Mouse (Mus musculus) lung, postnatal 0 days (tissue): Measurements from ENCODE around the gene Sec14l3. TPM values are rescaled to one million over a fixed set of nuclear protein-coding genes. Genes with fewer than 3 reads are reported as not detected.
A peak's percentile ranks its signal among the peaks of the same experiment; 100 is the strongest.
"Not testable (repeated sequence)": the region's sequence is repeated elsewhere in the genome, so short reads cannot be mapped to it uniquely, and the experiment has no call there.

Experiments
- ATAC-seq: fragments of 200-750 bp; cut with Nextera tagmentation; 2 replicates; pipeline ENCODE4 v1.8.0; 2017; ENCODE audit warnings: moderate library complexity
- DNase-seq: peaks from one replicate; pipeline ENCODE4 v3.0.0-alpha.2; 2016; ENCODE audit warnings: low spot score
- H3K27ac ChIP-seq: fragments of 300-500 bp; sonication (generic); 2 replicates; pipeline ENCODE4 v1.5.1; 2014; ENCODE audit warnings: antibody characterized with exemption, mild to moderate bottlenecking, low read length, mixed read lengths
- H3K27me3 ChIP-seq: fragments of 300-500 bp; sonication (generic); replicated peaks from 2 replicates; pipeline ENCODE4 v1.6.1; 2014; ENCODE audit warnings: low read length, mixed read lengths; ENCODE audit not compliant: insufficient read depth
- H3K36me3 ChIP-seq: fragments of 300-500 bp; sonication (generic); 2 replicates; pipeline ENCODE4 v1.6.1; 2014; ENCODE audit warnings: low read length, mixed read lengths; ENCODE audit not compliant: insufficient read depth
- H3K4me1 ChIP-seq: fragments of 300-500 bp; sonication (generic); 2 replicates; pipeline ENCODE4 v1.6.1; 2014; ENCODE audit warnings: antibody characterized with exemption, low read depth, low read length, mixed read lengths; ENCODE audit not compliant: insufficient read depth
- H3K4me2 ChIP-seq: fragments of 300-500 bp; sonication (generic); replicated peaks from 2 replicates; pipeline ENCODE4 v1.6.1; 2014; ENCODE audit warnings: low read depth, mild to moderate bottlenecking, low read length, moderate library complexity, mixed read lengths
- H3K4me3 ChIP-seq: fragments of 300-500 bp; sonication (generic); 2 replicates; pipeline ENCODE4 v1.5.1; 2014; ENCODE audit warnings: low read depth, low read length
- H3K9ac ChIP-seq: fragments of 300-500 bp; sonication (generic); replicated peaks from 2 replicates; pipeline ENCODE4 v1.6.1; 2014; ENCODE audit warnings: low read depth, mild to moderate bottlenecking
- H3K9me3 ChIP-seq: fragments of 300-500 bp; sonication (generic); 2 replicates; pipeline ENCODE4 v1.6.1; 2016; ENCODE audit warnings: low read length, mixed read lengths
- CTCF ChIP-seq: IDR thresholded peaks from 2 replicates; pipeline ENCODE4 v1.5.1; 2016; ENCODE audit warnings: antibody characterized with exemption, mild to moderate bottlenecking
- EP300 ChIP-seq: IDR thresholded peaks from 2 replicates; pipeline ENCODE4 v1.6.1; 2016; ENCODE audit warnings: antibody characterized with exemption, mild to moderate bottlenecking, control low read depth
- whole genome bisulfite sequencing: fragments of 180-500 bp; shearing (Covaris S2); extraction: QIAGEN DNeasy Blood & Tissue Kit; methylation state at CpG from one replicate; pipeline ENCODE4 v1.1.7; 2014; 5-methylcytosine and 5-hydroxymethylcytosine counted together
- polyA plus RNA-seq: library from polyadenylated mRNA; unstranded; fragments of >200 nt; fragmentation: Nextera tagmentation; extraction: Ambion mirVana; gene quantifications from 2 replicates; pipeline ENCODE4 v1.2.1, GENCODE M21; 2015

Sec14l3 gene
- 529 and 716 TPM in 2 replicates for polyA plus RNA-seq

- Histone ChIP-seq H3K27me3 (no peaks in the 10 kb centered on the region), H3K4me2 (peak within 1 kb of the TSS; percentile 44), H3K36me3 (no peaks in the 10 kb centered on the region), H3K27ac (peak within 1 kb of the TSS; percentile 89), H3K9ac (peak within 1 kb of the TSS; percentile 46), H3K4me1 (peaks cover 16% of the 10 kb centered on the region; the same call in 1 of the 2 replicates), H3K9me3 (no peaks in the 10 kb centered on the region), H3K4me3 (peak within 1 kb of the TSS; percentile 28)
- peak; percentile 88 for DNase-seq
- WGBS: 43% methylated on average over 5 of the region's 5 CpGs
- peak; percentile 81 for TF ChIP-seq EP300
- TF ChIP-seq CTCF: no peak
- ATAC-seq: peak; percentile 60
Observed at GRCm38 (mm10) chr11:4064627-4065122, at the start of gene Sec14l3. Gene Sec14l3 (plus strand): TSS chr11:4064841.

- H3K36me3 ChIP-seq, H3K27me3 ChIP-seq, H3K4me3 ChIP-seq, H3K9me3 ChIP-seq, H3K4me2 ChIP-seq, ATAC-seq, H3K9ac ChIP-seq, H3K4me1 ChIP-seq, H3K27ac ChIP-seq, DNase-seq: not testable (repeated sequence)
- WGBS: 78% methylated on average over 14 of the region's 14 CpGs
Observed at GRCm38 (mm10) chr11:4015796-4016195, 48.8 kb upstream of the Sec14l3 start.

GRCm38 (mm10) chr11:4022111-4022510 lies 42.5 kb upstream of the Sec14l3 start:
- not testable (repeated sequence) for H3K9me3 ChIP-seq, H3K4me3 ChIP-seq, ATAC-seq, H3K4me2 ChIP-seq, H3K27ac ChIP-seq, H3K9ac ChIP-seq, H3K4me1 ChIP-seq, DNase-seq, H3K36me3 ChIP-seq, H3K27me3 ChIP-seq
- WGBS: 76% methylated on average over 13 of the region's 13 CpGs

DNA sequence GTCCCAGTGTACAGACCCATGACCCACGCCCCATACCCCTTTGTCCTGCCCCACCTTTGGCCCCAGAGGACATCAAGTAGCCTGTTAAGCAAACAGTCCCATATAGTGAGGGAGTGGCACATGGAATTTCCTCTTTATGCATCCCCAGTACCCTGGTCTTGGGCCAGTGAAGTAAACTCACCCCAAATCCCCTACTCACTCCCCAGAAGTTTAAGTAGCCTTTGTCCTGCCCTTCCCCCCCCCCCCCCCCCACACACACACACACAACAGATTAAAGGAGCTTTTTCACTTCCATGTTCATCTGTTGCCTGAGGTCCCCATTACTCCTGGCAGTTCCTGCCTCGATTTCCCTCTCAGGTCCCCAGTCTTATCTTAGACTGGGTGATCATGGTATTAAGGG lies 41.3 kb upstream of the Sec14l3 start:
- H3K27ac ChIP-seq: no peak overlapping the region
- no peak overlapping the region for H3K4me2 ChIP-seq
- H3K9me3 ChIP-seq: no peaks in the 10 kb centered on the region
- H3K36me3 ChIP-seq: no peaks in the 10 kb centered on the region
- TF ChIP-seq EP300: no peak
- no peak for TF ChIP-seq CTCF
- 70% methylated on average over 2 of the region's 2 CpGs for WGBS
- no peaks in the 10 kb centered on the region for H3K27me3 ChIP-seq
- no peaks in the 10 kb centered on the region for H3K4me1 ChIP-seq
- no peak for ATAC-seq
- DNase-seq: no peak
- H3K9ac ChIP-seq: no peak overlapping the region
- H3K4me3 ChIP-seq: no peak overlapping the region

DNA sequence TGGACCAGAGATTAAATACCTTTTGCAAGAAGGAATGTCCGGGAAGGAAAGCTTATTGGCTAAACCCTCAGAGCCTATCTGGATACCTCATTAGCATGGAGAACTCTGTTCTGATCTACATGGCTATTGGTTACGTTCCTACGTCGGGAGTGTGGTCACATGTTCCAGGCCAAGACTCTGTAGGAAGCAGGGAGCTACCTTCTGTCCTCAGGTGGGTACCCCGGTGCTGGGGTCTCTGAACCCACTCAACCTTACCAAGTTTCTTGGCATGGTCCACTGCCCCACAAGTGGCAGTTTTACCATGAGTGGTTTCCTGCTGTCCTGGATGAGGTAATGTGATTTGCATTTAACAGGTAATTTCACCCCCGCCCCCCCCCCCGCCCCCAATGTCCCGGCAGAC lies 37.6 kb upstream of the Sec14l3 start:
- H3K9ac ChIP-seq: no peak overlapping the region
- H3K36me3 ChIP-seq: no peaks in the 10 kb centered on the region
- H3K4me2 ChIP-seq: no peak overlapping the region
- H3K4me3 ChIP-seq: no peak overlapping the region
- DNase-seq (no peak), ATAC-seq (no peak)
- no peaks in the 10 kb centered on the region for H3K9me3 ChIP-seq
- WGBS: 66% methylated on average over 8 of the region's 8 CpGs
- no peak overlapping the region for H3K27ac ChIP-seq
- no peaks in the 10 kb centered on the region for H3K4me1 ChIP-seq
- no peaks in the 10 kb centered on the region for H3K27me3 ChIP-seq
- TF ChIP-seq EP300: no peak
- no peak for TF ChIP-seq CTCF

DNA sequence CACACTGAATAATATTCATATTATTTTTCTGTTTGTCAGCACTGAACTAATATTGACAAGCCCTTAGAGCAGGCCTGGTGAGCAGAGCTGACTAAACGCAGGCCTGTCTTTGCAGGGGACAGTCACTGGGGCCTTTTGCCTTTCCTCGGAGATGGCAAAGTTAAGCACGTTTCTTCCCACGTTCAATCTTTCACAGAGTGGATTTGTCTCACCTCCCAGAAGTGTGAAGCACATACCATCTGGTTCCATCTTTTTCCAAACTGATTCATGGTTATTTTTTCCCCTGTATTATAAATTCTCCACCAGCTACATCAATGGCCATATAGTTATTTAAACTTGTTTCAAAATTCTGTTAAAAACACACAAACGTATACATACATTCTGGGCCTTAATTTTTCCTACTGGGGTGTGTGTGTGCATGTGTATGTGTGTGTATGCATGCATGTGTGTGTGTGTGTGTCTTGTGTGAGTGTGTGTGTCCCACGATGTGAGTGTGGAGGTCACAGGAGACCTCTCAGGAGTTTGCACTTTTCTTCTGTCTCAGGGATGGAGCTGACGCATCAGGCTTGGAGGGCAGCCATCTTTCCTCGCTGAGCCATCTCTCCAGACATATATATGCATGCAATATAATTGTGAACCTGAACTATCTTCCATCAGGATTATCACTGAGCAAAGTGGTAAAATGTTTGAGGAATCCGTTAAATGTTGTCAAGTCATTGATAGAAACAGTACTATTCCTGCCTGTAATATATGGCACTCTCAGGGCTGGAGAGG lies 36.9 kb upstream of the Sec14l3 start:
- H3K27me3 ChIP-seq: no peaks in the 10 kb centered on the region

More for the DNA sequence above, 36.9 kb upstream of the Sec14l3 start:
- Histone ChIP-seq H3K9me3 (no peaks in the 10 kb centered on the region), H3K4me3 (no peak overlapping the region), H3K9ac (no peak overlapping the region), H3K4me2 (no peak overlapping the region), H3K4me1 (no peaks in the 10 kb centered on the region), H3K36me3 (no peaks in the 10 kb centered on the region), H3K27ac (no peak overlapping the region)
- WGBS: 63% methylated on average over 9 of the region's 9 CpGs
- TF ChIP-seq EP300 (no peak), CTCF (no peak)
- peak; percentile 15 for DNase-seq
- ATAC-seq: no peak
